Mouse (Mus musculus) E14TG2a.4 (cell line): ENCODE measurements at regions not wholly inside any gene's neighbourhood (a gene's known extent, or its start where the extent isn't known, plus 50 kb on each side); places are given as distances from the start of the nearest gene placed in this dataset.

Experiments
- CTCF ChIP-seq: conservative IDR thresholded peaks from 2 replicates; pipeline ENCODE4 v1.5.1; 2014; ENCODE audit warnings: low read length
- NANOG ChIP-seq: IDR thresholded peaks from 2 replicates; pipeline ENCODE4 v1.6.1; 2014; ENCODE audit warnings: borderline replicate concordance, low read length, mixed read lengths
- POU5F1 ChIP-seq: IDR thresholded peaks from 2 replicates; pipeline ENCODE4 v1.6.1; 2014; ENCODE audit warnings: low read length, borderline replicate concordance

DNA sequence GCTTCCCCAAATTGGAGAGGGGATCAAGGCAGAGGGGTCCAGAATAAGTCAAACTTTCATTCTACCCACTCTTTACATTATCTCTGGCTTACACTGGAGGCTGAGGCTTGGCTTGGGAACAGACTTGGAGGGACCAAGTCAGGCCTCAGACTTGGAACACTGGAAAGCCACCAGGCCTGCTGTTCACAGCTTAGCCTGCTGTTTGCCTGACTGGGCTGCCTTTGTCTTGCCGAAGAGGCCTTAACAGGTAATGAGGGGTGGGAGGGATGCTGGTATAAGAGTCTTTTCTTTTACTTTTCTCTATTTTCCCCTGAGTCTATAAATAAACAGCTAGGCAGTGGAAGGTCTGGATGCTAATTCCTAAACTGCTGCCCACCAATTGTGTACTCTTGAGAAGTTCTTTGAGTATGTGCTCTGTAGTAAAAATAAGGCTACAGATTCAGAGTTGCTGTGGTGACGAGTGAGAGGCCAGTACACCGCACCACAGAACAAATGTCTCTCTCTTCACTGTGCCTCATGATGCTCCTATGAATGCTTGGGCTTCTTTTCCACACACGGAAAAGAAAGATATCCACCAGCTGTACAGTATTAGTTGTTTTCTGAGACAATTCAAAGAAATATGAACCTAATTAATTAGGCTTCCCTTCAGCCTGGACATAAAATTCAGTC is 154.6 kb upstream of the Ube2e1 start:
- TF ChIP-seq CTCF = no peak
- no peak for TF ChIP-seq POU5F1
- TF ChIP-seq NANOG = no peak
